In genomic region chr6:113344321-113344720, GRCm38 (mm10) we compare ENCODE assay signal across 8 mouse cellular contexts. TPM values are rescaled to one million over a fixed set of nuclear protein-coding genes. Genes with fewer than 3 reads are reported as not detected.
DNase-seq lines count a peak whose midpoint lies in the region; ATAC-seq and TF ChIP-seq lines count a peak whose summit lies in the region.

No protein-coding gene starts in this region.

- H3K27me3 ChIP-seq in hindbrain, embryonic 14.5 days (ENCODE audit: control insufficient read depth, insufficient read depth, low read length), result no peaks in the 10 kb centered on the region
- no peaks in the 10 kb centered on the region for H3K27me3 ChIP-seq in liver, embryonic 11.5 days (replicated peaks; ENCODE audit: control insufficient read depth, insufficient read depth, low read length)

- peaks cover 31% of the 10 kb centered on the region for H3K4me1 ChIP-seq in hindbrain, embryonic 14.5 days (replicated peaks; ENCODE audit: control insufficient read depth, insufficient read depth, low read length)
- peaks cover 13% of the 10 kb centered on the region for H3K4me1 ChIP-seq in liver, embryonic 11.5 days (replicated peaks; ENCODE audit: control insufficient read depth, insufficient read depth, low read length)
- peaks cover 20% of the 10 kb centered on the region for H3K4me1 ChIP-seq in olfactory bulb, adult 2 months (ENCODE audit: control insufficient read depth, insufficient read depth, low read length)

- no peaks in the 10 kb centered on the region for H3K9me3 ChIP-seq in hindbrain, embryonic 14.5 days (ENCODE audit: control insufficient read depth, low read length)
- no peaks in the 10 kb centered on the region for H3K9me3 ChIP-seq in liver, embryonic 11.5 days (ENCODE audit: control insufficient read depth, low read length)

- peak overlapping the region; percentile 97 for H3K4me3 ChIP-seq in gastrocnemius, adult 2 months
- no peak overlapping the region for H3K4me3 ChIP-seq in hindbrain, embryonic 14.5 days (replicated peaks; ENCODE audit: low read length)
- H3K4me3 ChIP-seq in liver, embryonic 11.5 days (ENCODE audit: low read depth, low read length), result no peak overlapping the region
- no peak overlapping the region for H3K4me3 ChIP-seq in olfactory bulb, adult 2 months (ENCODE audit: insufficient read depth, low read depth, low read length)

- H3K36me3 ChIP-seq in hindbrain, embryonic 14.5 days (replicated peaks; ENCODE audit: control insufficient read depth, insufficient read depth), result peaks cover 16% of the 10 kb centered on the region
- 0 out of 2 replicates have a peak, but pooled peaks cover 2% of the 10 kb centered on the region for H3K36me3 ChIP-seq in liver, embryonic 11.5 days (ENCODE audit: control insufficient read depth, insufficient read depth, low read length)

- WGBS in hindbrain, embryonic 14.5 days, result 53% methylated on average over 2 of the region's 2 CpGs
- WGBS in liver, embryonic 11.5 days, result 69% methylated on average over 2 of the region's 2 CpGs
- 20% methylated on average over 2 of the region's 2 CpGs for WGBS in olfactory bulb, adult 2 months

- H3K4me2 ChIP-seq in hindbrain, embryonic 14.5 days (replicated peaks), result peak overlapping the region; percentile 75
- peak overlapping the region; percentile 86 for H3K4me2 ChIP-seq in liver, embryonic 11.5 days

- H3K27ac ChIP-seq in gastrocnemius, adult 2 months, result peak overlapping the region; percentile 93
- H3K27ac ChIP-seq in hindbrain, embryonic 14.5 days, result no peak overlapping the region; the same call in 1 of the 2 replicates
- no peak overlapping the region for H3K27ac ChIP-seq in liver, embryonic 11.5 days (ENCODE audit: low read depth, low read length)
- H3K27ac ChIP-seq in olfactory bulb, adult 2 months (ENCODE audit: insufficient read depth, low read depth, low read length), result peak overlapping the region; percentile 80

- DNase-seq in Muller cell, postnatal 12 days (ENCODE audit: inconsistent ontology term), result peak; percentile 69
- DNase-seq in brain, embryonic 14.5 days (ENCODE audit: low read depth), result peak; percentile 60
- peak; percentile 91 for DNase-seq in gastrocnemius, adult 2 months
- no peak for DNase-seq in hindbrain, embryonic 14.5 days (ENCODE audit: low spot score)
- no peak for DNase-seq in liver, embryonic 11.5 days (ENCODE audit: low spot score)
- DNase-seq in layer of hippocampus, adult 11-12 months (ENCODE audit: low spot score), result no peak

- intact Hi-C loops in gastrocnemius, adult 2 months (cut with DNase I), result no loop called here

- TF ChIP-seq CTCF in brain, embryonic 14.5 days (IDR thresholded peaks at IDR 0.05; ENCODE audit: borderline replicate concordance, extremely low read depth, insufficient read depth, insufficient read length), result no peak
- TF ChIP-seq CTCF in gastrocnemius, adult 2 months (IDR thresholded peaks at IDR 0.05), result no peak
- TF ChIP-seq CTCF in olfactory bulb, adult 2 months (IDR thresholded peaks at IDR 0.05; ENCODE audit: insufficient read depth, low read depth, low read length), result no peak

- TF ChIP-seq POLR2A in brain, embryonic 14.5 days (IDR thresholded peaks at IDR 0.05; ENCODE audit: borderline replicate concordance, extremely low read depth, insufficient read depth, insufficient read length, poor library complexity, severe bottlenecking), result no peak
- no peak for TF ChIP-seq POLR2A in olfactory bulb, adult 2 months (IDR thresholded peaks at IDR 0.05; ENCODE audit: insufficient read depth, low read depth, low read length)

- H3K9ac ChIP-seq in hindbrain, embryonic 14.5 days, result peak overlapping the region; percentile 82; the same call in 1 of the 2 replicates
- H3K9ac ChIP-seq in liver, embryonic 11.5 days (ENCODE audit: low read depth, low read length), result peak overlapping the region; percentile 71

- ATAC-seq in hindbrain, embryonic 14.5 days (ENCODE audit: low FRiP score), result no peak
- no peak for ATAC-seq in liver, embryonic 11.5 days (replicated peaks; ENCODE audit: low FRiP score)
- no peak for ATAC-seq in CD4-positive, CD25-positive, alpha-beta regulatory T cell, adult 4 months

RNA-seq across cellular contexts. Expression of gene Camk1, which starts 0.5 kb away (rescaled TPM):
- polyA plus RNA-seq in brain, embryonic 14.5 days (2012; rRNA removed), result 62.7 and 64.7 TPM in 2 replicates
- 10 to 100 TPM; 39.3 to 39.5 TPM for total RNA-seq in gastrocnemius, adult 2 months (2021)
- 111 and 123 TPM in 2 replicates for polyA plus RNA-seq in hindbrain, embryonic 14.5 days (2014; fragmentation: Nextera tagmentation; extraction: Ambion mirVana)
- 48.5 and 49.1 TPM in 2 replicates for polyA plus RNA-seq in liver, embryonic 11.5 days (2014; fragmentation: Nextera tagmentation; extraction: Ambion mirVana)
- polyA plus RNA-seq in olfactory bulb, adult 2 months (2012; ENCODE audit: insufficient read depth, insufficient read length, low replicate concordance, missing spikeins), result not detected in 2 replicates
- 1 to 10 TPM; 2.2 to 2.9 TPM for polyA plus RNA-seq in CD4-positive, CD25-positive, alpha-beta regulatory T cell, adult 4 months (2017; shearing (Covaris generic))

RNA-seq across cellular contexts. Expression of gene Ogg1, which starts 17.5 kb away (rescaled TPM):
- 13.2 and 25.0 TPM in 2 replicates for polyA plus RNA-seq in brain, embryonic 14.5 days (2012; rRNA removed)
- total RNA-seq in gastrocnemius, adult 2 months (2021), result 1 to 10 TPM; 3.9 to 5.2 TPM
- polyA plus RNA-seq in hindbrain, embryonic 14.5 days (2014; fragmentation: Nextera tagmentation; extraction: Ambion mirVana), result 8.4 and 9.0 TPM in 2 replicates
- polyA plus RNA-seq in liver, embryonic 11.5 days (2014; fragmentation: Nextera tagmentation; extraction: Ambion mirVana), result 12.7 and 15.1 TPM in 2 replicates
- polyA plus RNA-seq in olfactory bulb, adult 2 months (2012; ENCODE audit: insufficient read depth, insufficient read length, low replicate concordance, missing spikeins), result not detected in 2 replicates
- polyA plus RNA-seq in CD4-positive, CD25-positive, alpha-beta regulatory T cell, adult 4 months (2017; shearing (Covaris generic)), result 10 to 100 TPM; 15.9 to 26.2 TPM

RNA-seq across cellular contexts. Expression of gene Tada3, which starts 33.4 kb away (rescaled TPM):
- polyA plus RNA-seq in brain, embryonic 14.5 days (2012; rRNA removed), result 67.8 and 70.8 TPM in 2 replicates
- 10 to 100 TPM; 14.1 to 15.5 TPM for total RNA-seq in gastrocnemius, adult 2 months (2021)
- polyA plus RNA-seq in hindbrain, embryonic 14.5 days (2014; fragmentation: Nextera tagmentation; extraction: Ambion mirVana), result 62.6 and 67.0 TPM in 2 replicates
- polyA plus RNA-seq in liver, embryonic 11.5 days (2014; fragmentation: Nextera tagmentation; extraction: Ambion mirVana), result 43.8 and 49.7 TPM in 2 replicates
- polyA plus RNA-seq in olfactory bulb, adult 2 months (2012; ENCODE audit: insufficient read depth, insufficient read length, low replicate concordance, missing spikeins), result not detected in 2 replicates
- polyA plus RNA-seq in CD4-positive, CD25-positive, alpha-beta regulatory T cell, adult 4 months (2017; shearing (Covaris generic)), result 10 to 100 TPM; 39.2 to 47.5 TPM

RNA-seq across cellular contexts. Expression of gene Arpc4, which starts 33.6 kb away (rescaled TPM):
- 117 and 127 TPM in 2 replicates for polyA plus RNA-seq in brain, embryonic 14.5 days (2012; rRNA removed)
- 10 to 100 TPM; 47.4 to 53.4 TPM for total RNA-seq in gastrocnemius, adult 2 months (2021)
- 231 and 235 TPM in 2 replicates for polyA plus RNA-seq in hindbrain, embryonic 14.5 days (2014; fragmentation: Nextera tagmentation; extraction: Ambion mirVana)
- 239 and 241 TPM in 2 replicates for polyA plus RNA-seq in liver, embryonic 11.5 days (2014; fragmentation: Nextera tagmentation; extraction: Ambion mirVana)
- not detected in 2 replicates for polyA plus RNA-seq in olfactory bulb, adult 2 months (2012; ENCODE audit: insufficient read depth, insufficient read length, low replicate concordance, missing spikeins)
- 100 to 1,000 TPM; 574 to 794 TPM for polyA plus RNA-seq in CD4-positive, CD25-positive, alpha-beta regulatory T cell, adult 4 months (2017; shearing (Covaris generic))

RNA-seq across cellular contexts. Expression of gene Brpf1, which starts 37.4 kb away (rescaled TPM):
- polyA plus RNA-seq in brain, embryonic 14.5 days (2012; rRNA removed), result 34.5 and 37.3 TPM in 2 replicates
- total RNA-seq in gastrocnemius, adult 2 months (2021), result 10 to 100 TPM; 10.2 to 10.3 TPM
- 17.5 and 18.1 TPM in 2 replicates for polyA plus RNA-seq in hindbrain, embryonic 14.5 days (2014; fragmentation: Nextera tagmentation; extraction: Ambion mirVana)
- 22.0 and 23.3 TPM in 2 replicates for polyA plus RNA-seq in liver, embryonic 11.5 days (2014; fragmentation: Nextera tagmentation; extraction: Ambion mirVana)
- polyA plus RNA-seq in olfactory bulb, adult 2 months (2012; ENCODE audit: insufficient read depth, insufficient read length, low replicate concordance, missing spikeins), result not detected in 2 replicates
- polyA plus RNA-seq in CD4-positive, CD25-positive, alpha-beta regulatory T cell, adult 4 months (2017; shearing (Covaris generic)), result 10 to 100 TPM; 11.7 to 12.0 TPM

Comparison
In these comparisons a context has a peak if more than half of its experiments do, and no peak if none do; other contexts are left out.
1. DNase-seq: peak in Muller cell, postnatal 12 days (single experiment), brain, embryonic 14.5 days (single experiment) and gastrocnemius, adult 2 months (single experiment); none in hindbrain, embryonic 14.5 days (single experiment), liver, embryonic 11.5 days (single experiment) and layer of hippocampus, adult 11-12 months (single experiment).
2. H3K27ac ChIP-seq: peak in gastrocnemius, adult 2 months (single experiment) and olfactory bulb, adult 2 months (single experiment); none in hindbrain, embryonic 14.5 days (single experiment) and liver, embryonic 11.5 days (single experiment).
3. RNA of gene Tada3, which starts 33.4 kb away (polyA plus RNA-seq): 67.8 to 70.8 TPM in brain, embryonic 14.5 days, 62.6 to 67.0 TPM in hindbrain, embryonic 14.5 days, 43.8 to 49.7 TPM in liver, embryonic 11.5 days and 39.2 to 47.5 TPM in CD4-positive, CD25-positive, alpha-beta regulatory T cell, adult 4 months; not detected in olfactory bulb, adult 2 months; every median in the first group is over 10 times any median in the second.